Mouse (Mus musculus): Measurements from ENCODE around the gene Camkk1. TPM values are rescaled to one million over a fixed set of nuclear protein-coding genes. Genes with fewer than 3 reads are reported as not detected.

Gene Camkk1
- polyA plus RNA-seq, 1 experiment from 2014 or later = 6.1 TPM

- no peaks in the 10 kb centered on the region for H3K9me3 ChIP-seq (ENCODE audit: low read length)
- no peaks in the 10 kb centered on the region for H3K27me3 ChIP-seq (replicated peaks; ENCODE audit: insufficient read depth, low read length)
- H3K4me3 ChIP-seq (ENCODE audit: low read depth, low read length) = no peak overlapping the region
- no peak for TF ChIP-seq EP300 (IDR thresholded peaks at IDR 0.05)
- no peak for TF ChIP-seq CTCF (IDR thresholded peaks at IDR 0.05)
- no peak overlapping the region for H3K27ac ChIP-seq (ENCODE audit: low read length)
- 19% methylated on average over 6 of the region's 6 CpGs for WGBS
- H3K9ac ChIP-seq (replicated peaks; ENCODE audit: low read depth) = no peak overlapping the region
- peak; percentile 58 for DNase-seq (ENCODE audit: low spot score)
- H3K36me3 ChIP-seq (ENCODE audit: insufficient read depth, low read length) = no peaks in the 10 kb centered on the region
- peaks cover 6% of the 10 kb centered on the region; the same call in 1 of the 2 replicates for H3K4me1 ChIP-seq (ENCODE audit: insufficient read depth, low read depth, low read length)
- no peak overlapping the region for H3K4me2 ChIP-seq (replicated peaks; ENCODE audit: low read depth, low read length)
- no peak for ATAC-seq
Observed at GRCm38 (mm10) chr11:73044229-73044755, 25.5 kb downstream of the Camkk1 start.

- Histone ChIP-seq H3K27me3 (replicated peaks; ENCODE audit: insufficient read depth, low read length) (no peaks in the 10 kb centered on the region), H3K4me1 (ENCODE audit: insufficient read depth, low read depth, low read length) (peaks cover 6% of the 10 kb centered on the region; the same call in 1 of the 2 replicates), H3K9me3 (ENCODE audit: low read length) (no peaks in the 10 kb centered on the region), H3K36me3 (ENCODE audit: insufficient read depth, low read length) (no peaks in the 10 kb centered on the region), H3K4me3 (ENCODE audit: low read depth, low read length) (no peak overlapping the region), H3K4me2 (replicated peaks; ENCODE audit: low read depth, low read length) (no peak overlapping the region), H3K27ac (ENCODE audit: low read length) (no peak overlapping the region), H3K9ac (replicated peaks; ENCODE audit: low read depth) (no peak overlapping the region)
- peak; percentile 31 for TF ChIP-seq CTCF (IDR thresholded peaks at IDR 0.05)
- TF ChIP-seq EP300 (IDR thresholded peaks at IDR 0.05) = no peak
- 70% methylated on average over 4 of the region's 4 CpGs for WGBS
- ATAC-seq (no peak), DNase-seq (ENCODE audit: low spot score) (no peak)
Observed at GRCm38 (mm10) chr11:73044789-73045188, 26.0 kb downstream of the Camkk1 start.

GRCm38 (mm10) chr11:73047542-73047996 is 28.8 kb downstream of the Camkk1 start, which contains the start of gene Ncbp3:
Gene Ncbp3 (plus strand): TSS chr11:73047783.
- DNase-seq (ENCODE audit: low spot score) (peak; percentile 98), ATAC-seq (peak; percentile 96)
- Histone ChIP-seq H3K36me3 (ENCODE audit: insufficient read depth, low read length) (peaks cover 7% of the 10 kb centered on the region; the same call in 1 of the 2 replicates), H3K4me2 (replicated peaks; ENCODE audit: low read depth, low read length) (peak within 1 kb of the TSS; percentile 58), H3K9ac (replicated peaks; ENCODE audit: low read depth) (peak within 1 kb of the TSS; percentile 92), H3K9me3 (ENCODE audit: low read length) (no peaks in the 10 kb centered on the region), H3K4me1 (ENCODE audit: insufficient read depth, low read depth, low read length) (peaks cover 6% of the 10 kb centered on the region; the same call in 1 of the 2 replicates), H3K27ac (ENCODE audit: low read length) (peak within 1 kb of the TSS; percentile 93), H3K4me3 (ENCODE audit: low read depth, low read length) (peak within 1 kb of the TSS; percentile 99), H3K27me3 (replicated peaks; ENCODE audit: insufficient read depth, low read length) (no peaks in the 10 kb centered on the region)
- 2% methylated on average over 39 of the region's 39 CpGs for WGBS
- peak; percentile 84 for TF ChIP-seq CTCF (IDR thresholded peaks at IDR 0.05)
- TF ChIP-seq EP300 (IDR thresholded peaks at IDR 0.05) = peak; percentile 55; the same call in 1 of the 2 replicates

GRCm38 (mm10) chr11:73048030-73048876 is 29.4 kb downstream of the Camkk1 start:
- no peaks in the 10 kb centered on the region for H3K9me3 ChIP-seq (ENCODE audit: low read length)
- H3K4me3 ChIP-seq (ENCODE audit: low read depth, low read length) = peak overlapping the region; percentile 99
- H3K27ac ChIP-seq (ENCODE audit: low read length) = peak overlapping the region; percentile 93
- H3K36me3 ChIP-seq (ENCODE audit: insufficient read depth, low read length) = peaks cover 7% of the 10 kb centered on the region; the same call in 1 of the 2 replicates
- TF ChIP-seq EP300 (IDR thresholded peaks at IDR 0.05) (no peak), CTCF (IDR thresholded peaks at IDR 0.05) (no peak)
- WGBS = 2% methylated on average over 54 of the region's 55 CpGs
- ATAC-seq = peak; percentile 65
- peaks cover 6% of the 10 kb centered on the region; the same call in 1 of the 2 replicates for H3K4me1 ChIP-seq (ENCODE audit: insufficient read depth, low read depth, low read length)
- no peak for DNase-seq (ENCODE audit: low spot score)
- H3K27me3 ChIP-seq (replicated peaks; ENCODE audit: insufficient read depth, low read length) = no peaks in the 10 kb centered on the region
- H3K4me2 ChIP-seq (replicated peaks; ENCODE audit: low read depth, low read length) = peak overlapping the region; percentile 58
- peak overlapping the region; percentile 92 for H3K9ac ChIP-seq (replicated peaks; ENCODE audit: low read depth)

- Histone ChIP-seq H3K27me3 (replicated peaks; ENCODE audit: insufficient read depth, low read length) (no peaks in the 10 kb centered on the region), H3K9me3 (ENCODE audit: low read length) (no peaks in the 10 kb centered on the region), H3K4me1 (ENCODE audit: insufficient read depth, low read depth, low read length) (peaks cover 6% of the 10 kb centered on the region; the same call in 1 of the 2 replicates), H3K36me3 (ENCODE audit: insufficient read depth, low read length) (peaks cover 16% of the 10 kb centered on the region), H3K27ac (ENCODE audit: low read length) (peak overlapping the region; percentile 43; the same call in 1 of the 2 replicates), H3K9ac (replicated peaks; ENCODE audit: low read depth) (no peak overlapping the region), H3K4me2 (replicated peaks; ENCODE audit: low read depth, low read length) (peak overlapping the region; percentile 58; the same call in 1 of the 2 replicates), H3K4me3 (ENCODE audit: low read depth, low read length) (peak overlapping the region; percentile 10; the same call in 1 of the 2 replicates)
- TF ChIP-seq CTCF (IDR thresholded peaks at IDR 0.05) (peak; percentile 88), EP300 (IDR thresholded peaks at IDR 0.05) (no peak)
- 3% methylated on average over 4 of the region's 4 CpGs for WGBS
- ATAC-seq (no peak), DNase-seq (ENCODE audit: low spot score) (peak; percentile 81)
Observed at GRCm38 (mm10) chr11:73049335-73049734, 30.5 kb downstream of the Camkk1 start.

- no peak for ATAC-seq
Observed at GRCm38 (mm10) chr11:73052795-73053194, 34.0 kb downstream of the Camkk1 start.

More at GRCm38 (mm10) chr11:73052795-73053194, 34.0 kb downstream of the Camkk1 start:
- WGBS = 89% methylated on average over 1 of the region's 1 CpGs
- Histone ChIP-seq H3K36me3 (ENCODE audit: insufficient read depth, low read length) (peaks cover 19% of the 10 kb centered on the region), H3K27me3 (replicated peaks; ENCODE audit: insufficient read depth, low read length) (no peaks in the 10 kb centered on the region), H3K4me2 (replicated peaks; ENCODE audit: low read depth, low read length) (no peak overlapping the region), H3K4me3 (ENCODE audit: low read depth, low read length) (no peak overlapping the region), H3K9me3 (ENCODE audit: low read length) (no peaks in the 10 kb centered on the region), H3K9ac (replicated peaks; ENCODE audit: low read depth) (no peak overlapping the region), H3K4me1 (ENCODE audit: insufficient read depth, low read depth, low read length) (peaks cover 6% of the 10 kb centered on the region; the same call in 1 of the 2 replicates), H3K27ac (ENCODE audit: low read length) (no peak overlapping the region)
- no peak for TF ChIP-seq EP300 (IDR thresholded peaks at IDR 0.05)
- no peak for TF ChIP-seq CTCF (IDR thresholded peaks at IDR 0.05)
- no peak for DNase-seq (ENCODE audit: low spot score)
